Mouse (Mus musculus) small intestine, adult 2 months (tissue): ENCODE data around the gene Ncf2.

Experiments
- CTCF ChIP-seq: fragments of 200-500 bp; IDR thresholded peaks from 2 replicates; pipeline ENCODE4 v1.5.1; 2012; ENCODE audit warnings: low read depth, mild to moderate bottlenecking, control low read depth, inconsistent platforms, low read length, moderate library complexity, mixed read lengths; ENCODE audit not compliant: insufficient replicate concordance, insufficient read length; ENCODE audit errors: extremely low read depth
- POLR2A ChIP-seq: fragments of 200-500 bp; IDR thresholded peaks from 2 replicates; pipeline ENCODE4 v1.6.1; 2012; ENCODE audit warnings: low read depth, mild to moderate bottlenecking, control low read depth, inconsistent platforms, low read length, moderate library complexity

GRCm38 (mm10) chr1:152786953-152787352 lies 13.0 kb upstream of the Ncf2 start:
- no peak for TF ChIP-seq POLR2A
- no peak for TF ChIP-seq CTCF
